Mouse (Mus musculus) thymus, adult 2 months (tissue): ENCODE data around the gene Lhpp. TPM values are rescaled to one million over a fixed set of nuclear protein-coding genes. Genes with fewer than 3 reads are reported as not detected.

ENCODE experiments used
- DNase-seq: peaks from one replicate; pipeline ENCODE4 v3.0.0; 2021
- H3K27ac ChIP-seq: fragments of 200-500 bp; 2 replicates; pipeline ENCODE4 v1.5.1; 2012; ENCODE audit warnings: low read length, control low read depth; ENCODE audit not compliant: control insufficient read depth, insufficient read depth
- H3K27me3 ChIP-seq: fragments of 200-500 bp; 2 replicates; pipeline ENCODE4 v1.6.1; 2012; ENCODE audit warnings: mild to moderate bottlenecking, low read length, moderate library complexity, mixed read lengths; ENCODE audit not compliant: control insufficient read depth, insufficient read depth
- H3K36me3 ChIP-seq: fragments of 200-500 bp; 2 replicates; pipeline ENCODE4 v1.6.1; 2012; ENCODE audit warnings: mild to moderate bottlenecking, low read length, moderate library complexity; ENCODE audit not compliant: control insufficient read depth, insufficient read depth
- H3K4me1 ChIP-seq: fragments of 200-500 bp; replicated peaks from 2 replicates; pipeline ENCODE4 v1.6.1; 2012; ENCODE audit warnings: low read length; ENCODE audit not compliant: control insufficient read depth, insufficient read depth
- H3K4me3 ChIP-seq: fragments of 200-500 bp; 2 replicates; pipeline ENCODE4 v1.5.1; 2012; ENCODE audit warnings: mild to moderate bottlenecking, low read length, control low read depth, moderate library complexity; ENCODE audit not compliant: control insufficient read depth, insufficient read depth
- CTCF ChIP-seq: fragments of 200-500 bp; IDR thresholded peaks from 2 replicates; pipeline ENCODE4 v1.5.1; 2012; ENCODE audit warnings: mild to moderate bottlenecking, control low read depth, low read length, moderate library complexity, borderline replicate concordance; ENCODE audit not compliant: control insufficient read depth, poor library complexity, insufficient read depth; ENCODE audit errors: extremely low read depth
- POLR2A ChIP-seq: fragments of 200-500 bp; IDR thresholded peaks from 2 replicates; pipeline ENCODE4 v1.6.1; 2012; ENCODE audit warnings: mild to moderate bottlenecking, low read length, control low read depth, moderate library complexity; ENCODE audit not compliant: control insufficient read depth, poor library complexity, insufficient read depth; ENCODE audit errors: extremely low read depth
- WGBS: fragments of 180-500 bp; shearing (Covaris S2); methylation state at CpG from one replicate; pipeline ENCODE4 v1.1.7; 2018; 5-methylcytosine and 5-hydroxymethylcytosine counted together
- polyA plus RNA-seq: library from polyadenylated mRNA; depleted of rRNA; stranded (reverse); fragments of >200 nt; gene quantifications from 2 replicates; pipeline ENCODE4 v1.2.3, GENCODE M21; 2012; rRNA removed

Gene Lhpp
- 10.0 and 12.0 TPM in 2 replicates for polyA plus RNA-seq

DNA sequence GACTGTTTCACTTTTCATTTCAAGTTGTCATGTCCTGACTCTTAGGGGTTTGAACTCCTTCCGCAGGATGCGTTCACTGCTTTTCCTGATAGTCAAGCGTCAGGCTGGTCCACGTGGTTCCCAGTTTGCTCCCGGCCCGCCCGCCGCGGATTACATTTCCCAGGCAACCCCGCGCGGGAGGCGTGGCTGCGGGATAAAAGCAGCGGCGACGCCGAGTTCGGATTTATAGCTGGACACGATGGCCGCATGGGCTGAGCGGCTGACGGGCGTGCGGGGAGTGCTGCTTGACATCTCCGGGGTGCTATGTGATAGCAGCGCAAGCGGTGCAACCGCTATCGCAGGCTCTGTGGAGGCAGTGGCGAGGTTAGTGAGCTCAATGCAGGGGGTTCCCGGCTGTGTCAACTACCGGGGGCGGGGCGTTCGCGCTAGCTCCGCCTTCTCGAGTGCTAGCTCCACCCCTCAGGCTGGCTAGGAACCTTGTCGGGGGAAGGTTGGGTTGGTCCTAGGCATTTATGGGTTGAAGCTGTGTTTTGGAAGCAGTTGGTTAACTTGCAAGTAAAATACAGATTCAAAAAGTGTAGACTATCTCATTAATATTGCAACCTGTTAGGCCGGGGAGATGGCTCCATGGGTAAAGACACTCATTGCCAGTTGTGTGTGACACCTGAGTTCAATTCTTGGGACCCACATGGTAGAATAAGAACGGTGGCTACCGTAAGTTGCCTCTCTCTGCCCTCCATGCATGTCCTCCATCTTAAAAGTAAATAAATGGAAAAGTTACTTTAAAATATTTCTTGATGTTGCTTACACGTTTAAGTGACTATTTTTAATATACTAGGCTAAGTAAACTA is at the start of gene Lhpp:
Lhpp (plus strand) TSS at position 171 of the 851 bp plus-strand sequence.
- TF ChIP-seq CTCF (no peak), POLR2A (0 out of 2 replicates have a peak, but pooled peaks have one; percentile 28)
- no peak within 1 kb of the TSS for H3K27ac ChIP-seq
- peak within 1 kb of the TSS; percentile 96 for H3K4me3 ChIP-seq
- H3K36me3 ChIP-seq: no peaks in the 10 kb centered on the region
- peak; percentile 69 for DNase-seq
- no peaks in the 10 kb centered on the region; the same call in 1 of the 2 replicates for H3K27me3 ChIP-seq
- peaks cover 6% of the 10 kb centered on the region; the same call in 1 of the 2 replicates for H3K4me1 ChIP-seq
- 8% methylated on average over 44 of the region's 44 CpGs for WGBS

DNA sequence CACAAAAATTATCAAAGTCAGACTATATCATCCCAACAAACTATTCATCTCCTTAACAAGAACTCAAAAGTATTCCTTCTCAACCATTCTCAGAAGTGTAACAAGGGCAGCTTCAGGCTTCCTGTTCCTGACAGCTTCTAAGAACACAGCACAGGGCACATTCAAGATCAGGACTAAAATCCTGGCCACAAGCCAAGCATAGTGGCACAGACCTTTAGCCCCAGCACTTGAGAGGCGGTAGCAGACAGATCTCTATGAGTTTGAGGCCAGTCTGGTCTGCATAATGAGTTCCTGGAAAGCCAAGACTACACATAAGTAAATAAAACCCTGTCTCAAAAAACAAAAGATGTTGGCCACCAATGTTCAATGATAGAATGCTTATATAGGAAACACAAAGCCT is 44.6 kb upstream of the Lhpp start:
- DNase-seq: no peak
- peaks cover 3% of the 10 kb centered on the region for H3K4me1 ChIP-seq
- no peaks in the 10 kb centered on the region for H3K27me3 ChIP-seq
- TF ChIP-seq POLR2A: no peak
- TF ChIP-seq CTCF: no peak
- no peak overlapping the region for H3K4me3 ChIP-seq
- H3K27ac ChIP-seq: no peak overlapping the region
- 65% methylated on average over 1 of the region's 1 CpGs for WGBS
- H3K36me3 ChIP-seq: peaks cover 30% of the 10 kb centered on the region

DNA sequence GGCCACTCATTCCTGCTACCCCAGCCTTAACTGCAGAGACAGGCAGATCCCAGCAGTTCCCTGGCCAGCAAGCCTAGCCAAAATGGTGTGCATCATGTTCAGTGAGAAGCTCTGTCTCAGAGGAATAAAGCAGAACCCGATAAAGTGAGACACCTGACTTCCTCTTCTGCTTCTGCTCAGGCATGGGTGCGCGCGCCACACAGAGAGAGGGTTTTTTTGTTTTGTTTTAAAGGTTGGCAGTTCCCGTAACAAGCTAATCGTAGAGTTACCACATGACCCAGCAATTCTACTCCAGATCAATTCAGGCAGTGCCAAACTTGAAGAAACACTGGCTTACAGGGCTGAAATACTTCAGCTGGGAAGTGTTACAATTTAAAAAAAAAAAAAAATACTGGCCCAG is 41.6 kb upstream of the Lhpp start:
- no peak for TF ChIP-seq CTCF
- 32% methylated on average over 6 of the region's 6 CpGs for WGBS
- no peak overlapping the region for H3K4me3 ChIP-seq
- DNase-seq: peak; percentile 51
- peaks cover 13% of the 10 kb centered on the region for H3K36me3 ChIP-seq
- no peaks in the 10 kb centered on the region for H3K27me3 ChIP-seq
- H3K4me1 ChIP-seq: peaks cover 3% of the 10 kb centered on the region
- peak overlapping the region; percentile 19; the same call in 1 of the 2 replicates for H3K27ac ChIP-seq

DNA sequence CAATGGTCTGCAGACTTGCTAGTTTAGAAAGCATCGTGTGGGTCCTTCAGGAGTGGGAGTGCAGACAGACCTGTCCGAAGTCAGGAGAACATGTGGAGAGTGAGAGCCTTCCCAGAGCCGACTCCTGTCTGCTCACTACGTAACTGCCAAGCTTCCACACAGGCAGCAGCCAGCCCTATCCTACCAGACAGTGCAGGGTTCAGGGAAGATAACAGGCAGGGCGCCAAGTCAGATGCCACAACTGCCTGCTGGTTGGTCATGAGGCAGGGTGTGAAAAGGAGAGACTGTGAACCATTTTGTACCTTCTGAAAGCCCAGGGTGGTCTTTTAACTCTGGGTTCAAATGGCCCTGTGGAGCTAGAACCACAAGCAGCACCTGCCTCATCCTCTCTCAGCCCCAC is 40.4 kb upstream of the Lhpp start:
- 90% methylated on average over 5 of the region's 5 CpGs for WGBS
- DNase-seq: no peak
- no peak overlapping the region for H3K27ac ChIP-seq
- TF ChIP-seq CTCF (no peak), POLR2A (no peak)
- no peak overlapping the region for H3K4me3 ChIP-seq
- no peaks in the 10 kb centered on the region for H3K27me3 ChIP-seq
- H3K36me3 ChIP-seq: peaks cover 3% of the 10 kb centered on the region; the same call in 1 of the 2 replicates
- H3K4me1 ChIP-seq: peaks cover 3% of the 10 kb centered on the region

DNA sequence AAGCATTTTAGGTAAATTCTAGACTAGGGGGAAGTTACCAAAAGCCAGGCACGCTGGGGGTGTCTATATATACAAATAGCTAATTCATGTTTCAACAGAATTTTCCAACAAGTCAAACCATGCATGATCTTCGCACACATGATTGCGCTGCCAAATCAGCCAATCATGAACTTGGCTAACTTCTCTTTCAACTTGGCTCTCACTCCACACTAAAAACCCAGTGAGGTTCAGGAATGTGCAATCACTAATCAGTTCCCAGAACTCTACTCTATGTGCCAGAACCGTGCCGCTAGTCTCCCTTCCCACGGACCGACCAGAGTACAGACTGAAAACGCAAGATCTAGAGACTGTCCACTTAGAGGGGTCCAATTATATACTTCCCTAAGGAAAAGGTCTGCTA is 39.0 kb upstream of the Lhpp start:
- no peak overlapping the region for H3K4me3 ChIP-seq

DNA sequence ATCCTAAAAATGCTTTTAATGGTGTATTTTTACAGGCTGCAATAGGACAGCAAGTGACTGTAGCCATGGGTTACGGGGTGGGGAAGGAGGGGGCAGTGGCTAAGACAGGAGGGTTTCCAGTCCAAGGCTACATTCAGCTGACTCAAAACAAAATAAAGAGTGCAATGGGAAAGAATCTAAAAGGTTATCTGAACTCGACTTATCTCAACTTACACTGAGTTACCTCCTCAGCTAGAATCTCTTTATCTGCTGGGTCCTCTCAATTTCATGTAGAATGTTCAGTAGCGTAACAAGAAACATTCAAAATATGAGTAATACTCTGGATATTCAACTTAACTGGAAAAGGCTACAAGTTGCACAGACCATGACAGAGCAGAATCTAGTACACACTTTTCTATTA is 37.7 kb upstream of the Lhpp start:
- Histone ChIP-seq H3K27me3 (no peaks in the 10 kb centered on the region), H3K4me1 (peaks cover 9% of the 10 kb centered on the region), H3K36me3 (0 out of 2 replicates have a peak, but pooled peaks cover 3% of the 10 kb centered on the region), H3K27ac (no peak overlapping the region), H3K4me3 (no peak overlapping the region)
- WGBS: 91% methylated on average over 3 of the region's 3 CpGs
- DNase-seq: no peak
- TF ChIP-seq POLR2A (no peak), CTCF (no peak)

More for the DNA sequence above, 39.0 kb upstream of the Lhpp start:
- no peak for DNase-seq
- WGBS: 95% methylated on average over 8 of the region's 8 CpGs
- TF ChIP-seq CTCF (no peak), POLR2A (no peak)
- Histone ChIP-seq H3K4me1 (peaks cover 6% of the 10 kb centered on the region), H3K36me3 (peaks cover 3% of the 10 kb centered on the region; the same call in 1 of the 2 replicates), H3K27me3 (no peaks in the 10 kb centered on the region), H3K27ac (no peak overlapping the region)
